Mouse (Mus musculus) kidney, postnatal 10 days (tissue): Measurements from ENCODE around the gene Ctsl.

Experiments used
- DNase-seq: peaks from one replicate; pipeline ENCODE4 v3.0.0; 2021; ENCODE audit warnings: mixed read lengths

The Ctsl gene

GRCm38 (mm10) chr13:64370173-64370940 lies at the start of gene Ctsl:
Gene Ctsl (minus strand): TSS chr13:64370890.
- DNase-seq: peak; percentile 97

DNA sequence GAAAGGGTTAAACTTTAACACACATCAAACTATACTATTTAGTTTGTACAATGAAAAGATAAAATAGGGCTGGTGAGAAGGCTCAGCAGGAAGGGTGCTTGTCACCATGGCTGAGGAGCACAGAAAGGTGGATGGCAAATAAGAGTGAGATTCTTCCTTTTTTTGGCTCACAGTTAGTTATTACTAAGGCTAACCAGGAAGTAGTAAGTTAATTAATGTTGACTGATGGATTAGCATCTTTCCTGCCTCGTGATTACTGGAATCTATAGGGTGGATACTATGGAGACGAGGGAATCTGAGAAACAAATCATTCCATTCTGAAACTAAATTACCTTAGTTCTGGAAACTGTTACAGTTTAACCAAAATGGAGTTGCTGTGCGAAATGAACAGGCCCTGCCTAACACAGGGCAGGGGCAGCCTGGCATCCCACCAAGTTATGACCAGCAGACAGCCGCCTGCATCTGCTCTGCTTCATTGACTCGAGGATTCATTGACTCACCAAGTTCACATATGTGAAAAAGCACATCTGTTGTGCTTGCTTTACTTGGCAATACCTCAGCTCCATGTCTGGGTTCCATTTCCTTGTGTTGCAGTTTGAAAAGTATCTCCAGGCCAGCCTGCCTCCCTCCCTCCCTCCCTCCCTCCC lies 46.4 kb upstream of the Ctsl start:
- DNase-seq: peak; percentile 90

- no peak for DNase-seq
Observed at GRCm38 (mm10) chr13:64415659-64416058, 45.0 kb upstream of the Ctsl start.

- no peak for DNase-seq
Observed at GRCm38 (mm10) chr13:64412752-64413257, 42.1 kb upstream of the Ctsl start.

DNA sequence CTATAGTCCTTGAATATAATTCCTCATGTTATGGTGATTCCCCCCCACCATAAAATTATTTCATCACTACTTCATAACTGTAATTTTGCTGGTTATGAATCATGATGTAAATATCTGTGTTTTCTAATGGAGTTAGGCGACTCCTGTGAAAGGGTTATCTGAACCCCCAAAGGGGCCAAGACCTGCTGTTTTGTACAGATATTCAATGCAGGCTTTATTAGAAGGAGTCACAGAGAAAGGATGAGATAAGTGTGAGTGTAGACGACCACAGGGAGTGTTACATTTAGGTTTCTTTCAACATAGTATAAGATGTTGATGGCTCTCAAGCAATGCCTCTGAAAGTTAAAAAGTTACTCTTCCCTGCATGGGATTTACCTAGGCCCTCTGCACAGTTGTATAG lies 40.6 kb upstream of the Ctsl start:
- no peak for DNase-seq

GRCm38 (mm10) chr13:64410604-64411003 lies 39.9 kb upstream of the Ctsl start:
- DNase-seq: no peak

DNA sequence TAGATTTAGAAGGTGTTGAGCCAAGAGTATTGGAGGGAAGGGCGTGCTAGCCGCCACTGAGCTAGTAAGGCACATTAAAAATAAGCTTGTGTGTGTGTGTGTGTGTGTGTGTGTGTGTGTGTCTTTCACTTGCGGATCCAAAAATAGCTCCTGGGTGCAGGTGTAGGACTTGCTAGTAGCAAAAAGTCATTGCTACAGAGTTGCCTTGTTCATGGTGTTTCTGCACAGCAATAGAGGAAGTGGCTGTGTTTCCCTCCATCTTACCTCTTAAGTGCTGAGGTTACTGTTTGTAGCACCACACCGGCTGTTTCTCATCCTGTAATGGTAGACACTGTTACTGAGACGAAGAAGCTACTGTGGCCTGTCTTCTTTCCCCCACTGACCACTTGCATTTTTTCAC lies 37.3 kb upstream of the Ctsl start:
- no peak for DNase-seq

- peak; percentile 24 for DNase-seq
Observed at GRCm38 (mm10) chr13:64405550-64405949, 34.9 kb upstream of the Ctsl start.

DNA sequence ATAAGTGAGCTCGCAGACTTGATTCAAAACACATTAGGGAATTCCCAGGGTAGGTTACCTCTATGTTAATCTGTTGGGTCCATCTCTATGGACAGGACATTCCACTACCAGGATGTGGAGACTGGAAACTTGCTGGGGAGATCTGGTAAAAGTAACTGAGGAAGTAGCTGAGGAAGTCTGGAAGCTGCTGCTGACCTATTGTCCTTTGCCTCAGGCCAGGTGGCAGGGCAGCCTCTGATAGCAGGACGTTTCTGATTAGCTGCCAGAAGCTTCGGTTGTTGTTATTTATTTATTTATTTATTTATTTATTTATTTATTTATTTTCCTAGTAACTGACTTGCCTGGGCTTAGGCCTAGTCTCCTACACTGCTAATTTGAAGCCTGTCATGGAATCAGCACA lies 32.8 kb upstream of the Ctsl start:
- DNase-seq: no peak

GRCm38 (mm10) chr13:64402951-64403460 lies 32.3 kb upstream of the Ctsl start:
- no peak for DNase-seq

GRCm38 (mm10) chr13:64402504-64402949 lies 31.8 kb upstream of the Ctsl start:
- DNase-seq: no peak

- peak; percentile 18 for DNase-seq
Observed at GRCm38 (mm10) chr13:64402006-64402405, 31.3 kb upstream of the Ctsl start.

- DNase-seq: peak; percentile 61
Observed at GRCm38 (mm10) chr13:64400801-64401361, 30.2 kb upstream of the Ctsl start.

GRCm38 (mm10) chr13:64399906-64400305 lies 29.2 kb upstream of the Ctsl start:
- DNase-seq: no peak

- DNase-seq: no peak
Observed at GRCm38 (mm10) chr13:64398065-64398464, 27.4 kb upstream of the Ctsl start.

- DNase-seq: peak; percentile 14
Observed at GRCm38 (mm10) chr13:64396979-64397378, 26.3 kb upstream of the Ctsl start.

DNA sequence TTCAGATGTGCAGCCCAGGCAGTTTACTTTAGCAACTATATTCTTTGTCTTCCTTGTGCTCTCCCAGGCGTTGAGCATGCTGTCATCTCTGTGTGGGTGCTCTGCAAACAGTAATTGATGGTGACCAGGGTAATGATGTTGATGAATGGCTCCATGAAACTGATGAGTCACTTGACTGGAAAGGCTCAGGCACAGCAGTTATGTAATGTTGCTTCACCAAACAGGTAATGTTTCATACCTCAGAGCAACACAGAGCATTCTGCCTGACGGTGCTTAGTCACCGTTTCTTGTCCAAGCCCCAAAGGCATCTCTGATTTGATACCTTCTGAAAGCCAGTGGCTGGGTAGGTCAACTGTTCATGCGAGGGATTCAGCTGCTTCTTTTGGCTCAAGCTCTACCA lies 17.7 kb upstream of the Ctsl start:
- DNase-seq: no peak

- DNase-seq: peak; percentile 51
Observed at GRCm38 (mm10) chr13:64386048-64386447, 15.4 kb upstream of the Ctsl start.

GRCm38 (mm10) chr13:64384937-64385336 lies 14.2 kb upstream of the Ctsl start:
- DNase-seq: no peak

DNA sequence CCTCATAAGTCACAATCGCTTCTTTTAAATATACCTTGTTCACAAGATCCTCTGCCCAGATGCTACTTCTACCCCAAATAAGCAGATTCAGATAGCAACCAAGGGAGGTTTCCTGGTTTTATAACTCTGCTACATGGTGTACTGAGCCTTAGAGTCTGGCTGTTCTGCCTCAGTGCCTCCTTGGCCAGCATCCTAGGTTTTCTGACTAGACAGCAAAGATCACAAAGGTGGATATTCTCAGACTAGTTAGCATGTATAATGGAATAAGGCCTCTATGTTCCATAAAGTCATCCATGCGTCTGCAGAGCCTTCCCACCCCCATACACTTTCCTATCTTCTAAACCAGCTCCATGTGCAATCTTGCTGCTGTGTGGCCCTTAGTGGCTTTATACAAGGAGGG lies 9.6 kb upstream of the Ctsl start:
- peak; percentile 42 for DNase-seq

DNA sequence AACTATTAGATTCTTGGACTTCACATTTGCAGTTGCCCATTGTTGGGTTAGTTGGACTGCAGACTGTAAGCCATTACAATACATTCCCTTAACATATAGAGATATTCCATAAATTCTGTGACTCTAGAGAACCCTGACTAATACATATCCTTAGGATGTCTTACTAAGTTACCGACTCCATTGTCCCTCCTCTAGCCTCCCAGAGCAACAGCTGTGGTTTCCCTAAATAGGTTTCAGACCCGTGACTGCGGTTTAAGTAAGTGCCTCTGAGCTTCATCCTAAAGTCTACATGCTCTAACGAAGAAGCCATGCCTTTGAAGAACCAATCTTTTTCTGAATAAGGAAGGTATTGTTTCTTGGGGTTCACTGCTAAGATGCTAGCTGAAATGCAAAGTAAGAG lies 7.9 kb upstream of the Ctsl start:
- no peak for DNase-seq

DNA sequence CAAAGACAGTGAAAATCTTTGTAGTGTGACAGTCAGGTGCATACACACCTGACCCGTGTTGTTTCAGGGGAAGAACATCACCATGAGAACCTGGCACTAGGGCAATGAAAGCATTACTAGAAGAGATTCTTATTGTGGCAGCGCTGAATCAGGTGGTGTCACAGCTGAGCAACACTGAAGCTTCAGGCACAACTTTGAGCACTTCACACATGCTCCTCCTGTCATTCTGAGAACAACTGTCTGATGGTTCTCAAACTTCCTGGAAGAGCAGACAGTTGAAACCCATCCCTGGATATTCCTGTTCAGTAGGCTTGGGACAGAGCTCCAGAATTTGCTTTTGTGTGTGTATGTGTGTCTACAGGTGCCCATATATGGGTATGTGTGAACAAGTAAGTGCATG lies 5.8 kb upstream of the Ctsl start:
- DNase-seq: no peak

- no peak for DNase-seq
Observed at GRCm38 (mm10) chr13:64375160-64375559, 4.5 kb upstream of the Ctsl start.

DNA sequence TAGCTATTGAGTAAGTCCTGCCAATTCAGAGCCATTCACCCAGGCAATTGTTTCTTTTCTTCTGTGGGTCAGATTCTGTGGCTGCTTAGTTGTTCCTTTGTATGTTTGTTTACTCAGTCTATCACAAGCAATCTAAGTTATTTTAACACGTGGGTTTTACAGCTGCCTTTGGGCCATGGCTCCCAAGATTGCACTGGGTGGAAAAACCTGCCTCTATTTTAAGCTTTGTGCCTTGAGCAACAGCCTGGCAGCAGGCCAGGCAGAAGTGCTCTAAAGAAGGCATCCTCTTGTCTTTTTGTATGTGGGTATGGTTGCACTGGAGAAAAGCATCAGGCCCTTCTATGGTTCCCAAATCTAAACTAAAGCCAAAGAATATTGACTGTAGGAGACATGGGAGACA lies 3.0 kb upstream of the Ctsl start:
- DNase-seq: peak; percentile 27
